Mouse (Mus musculus): ENCODE measurements around the gene Ryr2. TPM values are rescaled to one million over a fixed set of nuclear protein-coding genes. Genes with fewer than 3 reads are reported as not detected.
A peak's percentile ranks its signal among the peaks of the same experiment; 100 is the strongest.
"Not testable (repeated sequence)": the region's sequence is repeated elsewhere in the genome, so short reads cannot be mapped to it uniquely, and the experiment has no call there.

The Ryr2 gene
- polyA plus RNA-seq, 1 experiment from 2014 or later: 7.1 TPM

- H3K27me3 ChIP-seq (replicated peaks): no peaks in the 10 kb centered on the region
- no peak overlapping the region for H3K27ac ChIP-seq (replicated peaks)
- no peak for ATAC-seq (ENCODE audit: low FRiP score)
- no peak overlapping the region for H3K4me2 ChIP-seq
- H3K4me3 ChIP-seq (replicated peaks): no peak overlapping the region
- no peak overlapping the region for H3K9ac ChIP-seq (replicated peaks)
- H3K9me3 ChIP-seq (replicated peaks): no peaks in the 10 kb centered on the region
- peaks cover 2% of the 10 kb centered on the region; the same call in 1 of the 2 replicates for H3K4me1 ChIP-seq
- peaks cover 3% of the 10 kb centered on the region; the same call in 1 of the 2 replicates for H3K36me3 ChIP-seq
Measured at GRCm38 (mm10) chr13:11567376-11567775, 539.4 kb downstream of the Ryr2 start.

GRCm38 (mm10) chr13:11566486-11566885, 540.3 kb downstream of the Ryr2 start:
- peaks cover 2% of the 10 kb centered on the region; the same call in 1 of the 2 replicates for H3K4me1 ChIP-seq
- no peak overlapping the region for H3K4me2 ChIP-seq
- WGBS: 83% methylated on average over 9 of the region's 9 CpGs
- ATAC-seq (ENCODE audit: low FRiP score): no peak
- H3K9me3 ChIP-seq (replicated peaks): no peaks in the 10 kb centered on the region
- no peak overlapping the region for H3K27ac ChIP-seq (replicated peaks)
- peaks cover 3% of the 10 kb centered on the region; the same call in 1 of the 2 replicates for H3K36me3 ChIP-seq
- no peak overlapping the region for H3K4me3 ChIP-seq (replicated peaks)
- H3K9ac ChIP-seq (replicated peaks): no peak overlapping the region
- no peaks in the 10 kb centered on the region for H3K27me3 ChIP-seq (replicated peaks)

DNA sequence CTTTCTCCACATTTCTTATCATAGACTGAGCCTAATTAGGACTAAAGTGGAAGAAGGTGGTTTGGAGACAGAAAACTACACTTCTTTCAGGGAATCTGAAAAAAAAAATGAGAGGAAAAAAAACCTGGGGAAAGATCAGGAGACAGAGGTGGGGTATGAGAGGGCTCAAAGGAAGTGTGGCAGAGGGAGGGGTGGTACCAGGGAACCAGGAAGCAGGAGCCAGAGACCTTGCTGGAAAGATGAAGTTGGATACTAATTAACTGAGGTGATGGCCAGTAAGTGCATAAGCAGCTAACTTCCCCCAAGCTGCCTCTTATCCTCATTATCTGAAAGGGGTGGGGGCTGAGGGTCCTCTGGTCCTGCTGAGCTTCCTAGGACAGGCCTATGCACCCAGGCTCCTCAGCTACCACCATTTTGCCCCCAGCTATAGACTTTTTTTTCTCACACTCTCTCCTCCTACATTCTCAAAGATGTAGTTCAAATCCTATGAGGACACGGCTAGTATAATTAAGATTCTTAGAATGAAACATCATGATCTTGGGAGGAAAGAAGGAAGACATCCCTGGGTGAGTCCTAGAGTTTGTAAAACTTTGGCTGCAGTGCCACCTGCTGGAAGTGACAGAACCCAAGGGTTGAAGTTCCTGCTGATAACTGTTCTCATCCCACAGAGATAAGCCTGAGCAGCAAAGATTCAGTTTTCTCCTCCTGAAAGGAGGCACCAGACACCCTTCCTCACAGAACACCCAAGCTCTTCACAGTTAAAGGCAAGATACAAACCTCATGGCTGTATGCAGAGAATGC, 543.3 kb downstream of the Ryr2 start:
- Histone ChIP-seq H3K9me3 (replicated peaks) (no peaks in the 10 kb centered on the region), H3K27ac (replicated peaks) (no peak overlapping the region), H3K27me3 (replicated peaks) (no peaks in the 10 kb centered on the region), H3K36me3 (no peaks in the 10 kb centered on the region; the same call in 1 of the 2 replicates), H3K9ac (replicated peaks) (no peak overlapping the region), H3K4me3 (replicated peaks) (no peak overlapping the region), H3K4me1 (peaks cover 2% of the 10 kb centered on the region; the same call in 1 of the 2 replicates), H3K4me2 (no peak overlapping the region)
- ATAC-seq (ENCODE audit: low FRiP score): peak; percentile 88
- 20% methylated on average over 1 of the region's 1 CpGs for WGBS

- no peak overlapping the region for H3K27ac ChIP-seq (replicated peaks)
- H3K27me3 ChIP-seq (replicated peaks): no peaks in the 10 kb centered on the region
- peaks cover 3% of the 10 kb centered on the region; the same call in 1 of the 2 replicates for H3K36me3 ChIP-seq
- H3K9ac ChIP-seq (replicated peaks): no peak overlapping the region
- no peaks in the 10 kb centered on the region for H3K9me3 ChIP-seq (replicated peaks)
- H3K4me1 ChIP-seq: no peaks in the 10 kb centered on the region
- H3K4me3 ChIP-seq (replicated peaks): no peak overlapping the region
- no peak for ATAC-seq (ENCODE audit: low FRiP score)
- no peak overlapping the region for H3K4me2 ChIP-seq
- WGBS: 100% methylated on average over 3 of the region's 3 CpGs
Measured at GRCm38 (mm10) chr13:11549644-11550043, 557.1 kb downstream of the Ryr2 start.

- not testable (repeated sequence) for ATAC-seq (ENCODE audit: low FRiP score); H3K9ac ChIP-seq (replicated peaks); H3K9me3 ChIP-seq (replicated peaks); H3K27ac ChIP-seq (replicated peaks); H3K4me3 ChIP-seq (replicated peaks); H3K36me3 ChIP-seq; H3K27me3 ChIP-seq (replicated peaks); H3K4me2 ChIP-seq; H3K4me1 ChIP-seq
- 79% methylated on average over 15 of the region's 15 CpGs for WGBS
Measured at GRCm38 (mm10) chr13:11549136-11549535, 557.6 kb downstream of the Ryr2 start.

DNA sequence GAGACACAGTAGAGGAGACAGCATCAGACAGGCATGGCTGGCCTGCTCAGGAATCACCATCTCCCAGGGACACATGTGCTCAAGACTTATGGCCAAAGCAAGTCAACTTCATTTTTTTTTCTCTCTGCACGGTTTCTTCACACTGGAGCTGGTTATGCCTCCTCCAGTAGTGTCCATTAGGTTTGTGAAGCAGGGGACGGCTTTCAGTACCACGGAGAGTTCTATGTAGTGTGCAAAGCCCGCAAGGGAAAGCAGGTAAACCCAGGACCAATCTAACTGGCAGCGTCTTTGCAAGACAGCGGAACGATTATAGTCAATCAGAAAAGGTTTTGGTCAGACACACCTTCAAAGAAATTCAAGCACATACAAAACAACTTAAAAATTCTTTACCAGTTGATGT, 560.9 kb downstream of the Ryr2 start:
- no peaks in the 10 kb centered on the region for H3K36me3 ChIP-seq
- H3K27ac ChIP-seq (replicated peaks): no peak overlapping the region
- 56% methylated on average over 7 of the region's 7 CpGs for WGBS
- no peak for ATAC-seq (ENCODE audit: low FRiP score)
- H3K4me3 ChIP-seq (replicated peaks): no peak overlapping the region
- H3K9ac ChIP-seq (replicated peaks): no peak overlapping the region
- no peaks in the 10 kb centered on the region for H3K9me3 ChIP-seq (replicated peaks)
- H3K4me2 ChIP-seq: no peak overlapping the region
- no peaks in the 10 kb centered on the region for H3K4me1 ChIP-seq
- H3K27me3 ChIP-seq (replicated peaks): no peaks in the 10 kb centered on the region

DNA sequence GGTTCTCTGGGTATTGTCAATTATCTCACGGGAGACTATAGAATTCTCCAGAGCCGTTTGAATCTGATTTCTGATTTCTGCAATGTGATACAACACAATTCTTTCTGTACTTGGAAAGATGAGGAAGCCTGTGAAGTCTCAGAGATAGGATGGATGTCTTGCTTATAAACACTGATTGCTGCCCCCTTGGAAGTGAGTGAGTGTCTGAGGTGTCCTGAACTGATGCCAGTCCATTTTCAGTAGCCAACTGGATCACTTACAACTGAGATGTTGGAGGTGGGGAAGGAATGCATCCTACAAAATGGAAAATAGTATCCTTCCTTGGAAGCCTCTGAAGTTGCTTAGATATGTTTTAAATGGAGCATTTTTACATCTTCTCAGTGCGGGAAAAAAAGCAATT, 564.2 kb downstream of the Ryr2 start:
- H3K9ac ChIP-seq (replicated peaks): no peak overlapping the region
- no peak overlapping the region for H3K4me2 ChIP-seq
- ATAC-seq (ENCODE audit: low FRiP score): no peak
- H3K4me3 ChIP-seq (replicated peaks): no peak overlapping the region
- no peaks in the 10 kb centered on the region for H3K27me3 ChIP-seq (replicated peaks)
- 91% methylated on average over 3 of the region's 3 CpGs for WGBS
- H3K4me1 ChIP-seq: no peaks in the 10 kb centered on the region
- H3K9me3 ChIP-seq (replicated peaks): no peaks in the 10 kb centered on the region
- H3K27ac ChIP-seq (replicated peaks): no peak overlapping the region
- H3K36me3 ChIP-seq: no peaks in the 10 kb centered on the region

- H3K36me3 ChIP-seq: no peaks in the 10 kb centered on the region
- H3K9ac ChIP-seq (replicated peaks): no peak overlapping the region
- no peaks in the 10 kb centered on the region for H3K27me3 ChIP-seq (replicated peaks)
- H3K4me3 ChIP-seq (replicated peaks): no peak overlapping the region
- 67% methylated on average over 1 of the region's 1 CpGs for WGBS
- no peak overlapping the region for H3K27ac ChIP-seq (replicated peaks)
- no peaks in the 10 kb centered on the region for H3K4me1 ChIP-seq
- no peak for ATAC-seq (ENCODE audit: low FRiP score)
- no peaks in the 10 kb centered on the region for H3K9me3 ChIP-seq (replicated peaks)
- no peak overlapping the region for H3K4me2 ChIP-seq
Measured at GRCm38 (mm10) chr13:11536851-11537250, 569.9 kb downstream of the Ryr2 start.

GRCm38 (mm10) chr13:11535874-11536273, 570.9 kb downstream of the Ryr2 start:
- H3K36me3 ChIP-seq: no peaks in the 10 kb centered on the region
- 79% methylated on average over 3 of the region's 3 CpGs for WGBS
- no peaks in the 10 kb centered on the region for H3K4me1 ChIP-seq

GRCm38 (mm10) chr13:11533265-11533664, 573.5 kb downstream of the Ryr2 start:
- H3K4me1 ChIP-seq: no peaks in the 10 kb centered on the region
- H3K4me2 ChIP-seq: no peak overlapping the region
- H3K4me3 ChIP-seq (replicated peaks): no peak overlapping the region
- no peak overlapping the region for H3K9ac ChIP-seq (replicated peaks)
- WGBS: 50% methylated on average over 2 of the region's 2 CpGs
- H3K27me3 ChIP-seq (replicated peaks): no peaks in the 10 kb centered on the region
- H3K9me3 ChIP-seq (replicated peaks): no peaks in the 10 kb centered on the region
- H3K36me3 ChIP-seq: no peaks in the 10 kb centered on the region
- ATAC-seq (ENCODE audit: low FRiP score): no peak
- H3K27ac ChIP-seq (replicated peaks): no peak overlapping the region

More at GRCm38 (mm10) chr13:11535874-11536273, 570.9 kb downstream of the Ryr2 start:
- no peak for ATAC-seq (ENCODE audit: low FRiP score)
- Histone ChIP-seq H3K9me3 (replicated peaks) (no peaks in the 10 kb centered on the region), H3K4me3 (replicated peaks) (no peak overlapping the region), H3K9ac (replicated peaks) (no peak overlapping the region), H3K27ac (replicated peaks) (no peak overlapping the region), H3K4me2 (no peak overlapping the region), H3K27me3 (replicated peaks) (no peaks in the 10 kb centered on the region)

DNA sequence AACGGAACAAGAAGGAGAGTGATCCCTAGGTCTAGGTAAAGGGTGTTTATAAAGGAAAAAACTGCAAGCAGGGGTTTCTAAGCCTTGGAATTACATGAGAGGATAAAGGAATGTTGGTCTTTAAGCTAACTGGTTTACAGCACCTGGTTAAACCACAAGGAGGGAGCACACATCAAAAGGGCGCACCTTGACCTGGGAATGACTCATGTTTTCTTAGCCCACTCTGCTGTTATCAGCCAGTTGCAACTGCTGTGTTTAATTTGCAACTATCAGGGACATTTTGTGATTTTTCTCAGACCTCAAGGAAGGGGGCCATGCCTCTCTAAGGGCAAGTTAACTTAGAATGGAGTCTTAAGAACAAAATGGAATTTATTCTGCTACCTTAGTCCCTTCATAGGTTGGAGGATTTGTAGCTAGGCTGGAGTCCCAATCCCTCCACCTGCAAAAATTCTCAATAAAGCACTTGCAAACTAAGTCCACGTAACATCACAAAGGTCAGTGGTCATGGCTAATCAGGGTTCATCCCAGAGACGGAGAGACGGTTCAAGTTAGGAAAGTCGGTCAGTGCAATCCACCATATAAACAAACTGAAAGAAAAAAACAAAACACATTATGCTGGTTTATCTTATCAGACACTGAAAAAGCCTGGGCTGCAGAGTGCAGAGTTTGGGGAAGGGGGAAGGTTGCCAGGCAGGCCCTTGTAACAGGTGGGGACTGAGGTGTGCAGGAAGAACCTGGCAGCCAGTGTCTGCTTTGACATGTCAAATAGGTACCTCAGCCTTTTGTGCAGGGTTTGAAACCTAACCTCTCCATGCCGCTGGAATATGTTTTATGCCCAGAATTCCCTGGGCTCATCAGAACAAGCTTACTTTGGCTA, 574.5 kb downstream of the Ryr2 start:
- no peaks in the 10 kb centered on the region for H3K4me1 ChIP-seq
- no peak for ATAC-seq (ENCODE audit: low FRiP score)
- H3K9me3 ChIP-seq (replicated peaks): no peaks in the 10 kb centered on the region
- no peak overlapping the region for H3K9ac ChIP-seq (replicated peaks)
- H3K27me3 ChIP-seq (replicated peaks): no peaks in the 10 kb centered on the region
- H3K4me2 ChIP-seq: no peak overlapping the region
- no peak overlapping the region for H3K27ac ChIP-seq (replicated peaks)
- WGBS: 95% methylated on average over 7 of the region's 7 CpGs
- H3K4me3 ChIP-seq (replicated peaks): no peak overlapping the region
- H3K36me3 ChIP-seq: no peaks in the 10 kb centered on the region

GRCm38 (mm10) chr13:11523612-11524011, 583.1 kb downstream of the Ryr2 start:
- Histone ChIP-seq H3K9me3 (replicated peaks) (no peaks in the 10 kb centered on the region), H3K4me2 (no peak overlapping the region), H3K27me3 (replicated peaks) (no peaks in the 10 kb centered on the region), H3K36me3 (no peaks in the 10 kb centered on the region), H3K9ac (replicated peaks) (no peak overlapping the region), H3K4me1 (no peaks in the 10 kb centered on the region), H3K4me3 (replicated peaks) (no peak overlapping the region), H3K27ac (replicated peaks) (no peak overlapping the region)
- 84% methylated on average over 4 of the region's 4 CpGs for WGBS
- ATAC-seq (ENCODE audit: low FRiP score): 0 out of 2 replicates have a peak, but pooled peaks have one; percentile 75
